Mouse (Mus musculus): Measurements from ENCODE around the gene Gm49380.
A peak's percentile ranks its signal among the peaks of the same experiment; 100 is the strongest.

The Gm49380 gene

GRCm38 (mm10) chr9:44113105-44113789 lies at the start of gene Gm49380, which contains the start of gene Rnf26:
Gm49380 (minus strand) TSS chr9:44113500.
Rnf26 (minus strand) TSS chr9:44113517.
- DNase-seq (ENCODE audit: low spot score): peak; percentile 91

GRCm38 (mm10) chr9:44159886-44160285 lies 46.6 kb upstream of the Gm49380 start:
- no peak for DNase-seq (ENCODE audit: low spot score)

GRCm38 (mm10) chr9:44147290-44147689 lies 34.0 kb upstream of the Gm49380 start:
- no peak for DNase-seq (ENCODE audit: low spot score)

GRCm38 (mm10) chr9:44144718-44145060 lies 31.4 kb upstream of the Gm49380 start:
- no peak for DNase-seq (ENCODE audit: low spot score)

- peak; percentile 53 for DNase-seq (ENCODE audit: low spot score)
Observed at GRCm38 (mm10) chr9:44144023-44144717, 30.9 kb upstream of the Gm49380 start.

- no peak for DNase-seq (ENCODE audit: low spot score)
Observed at GRCm38 (mm10) chr9:44143421-44143820, 30.1 kb upstream of the Gm49380 start.

GRCm38 (mm10) chr9:44141951-44142350 lies 28.7 kb upstream of the Gm49380 start:
- DNase-seq (ENCODE audit: low spot score): no peak

- no peak for DNase-seq (ENCODE audit: low spot score)
Observed at GRCm38 (mm10) chr9:44137846-44138245, 24.5 kb upstream of the Gm49380 start.

- no peak for DNase-seq (ENCODE audit: low spot score)
Observed at GRCm38 (mm10) chr9:44135731-44136411, 22.6 kb upstream of the Gm49380 start.

GRCm38 (mm10) chr9:44134851-44135730 lies 21.8 kb upstream of the Gm49380 start:
- DNase-seq (ENCODE audit: low spot score): peak; percentile 59

- peak; percentile 79 for DNase-seq (ENCODE audit: low spot score)
Observed at GRCm38 (mm10) chr9:44134101-44134850, 21.0 kb upstream of the Gm49380 start, which contains the start of gene Mcam. Mcam (plus strand) TSS chr9:44134469.

- no peak for DNase-seq (ENCODE audit: low spot score)
Observed at GRCm38 (mm10) chr9:44133287-44133686, 20.0 kb upstream of the Gm49380 start.

- DNase-seq (ENCODE audit: low spot score): no peak
Observed at GRCm38 (mm10) chr9:44132200-44132599, 18.9 kb upstream of the Gm49380 start.

GRCm38 (mm10) chr9:44131276-44131590 lies 17.9 kb upstream of the Gm49380 start:
- DNase-seq (ENCODE audit: low spot score): no peak

- no peak for DNase-seq (ENCODE audit: low spot score)
Observed at GRCm38 (mm10) chr9:44130581-44131275, 17.4 kb upstream of the Gm49380 start.

- DNase-seq (ENCODE audit: low spot score): peak; percentile 57
Observed at GRCm38 (mm10) chr9:44130034-44130433, 16.7 kb upstream of the Gm49380 start.

GRCm38 (mm10) chr9:44129633-44130032 lies 16.3 kb upstream of the Gm49380 start:
- no peak for DNase-seq (ENCODE audit: low spot score)

GRCm38 (mm10) chr9:44127351-44127801 lies 14.1 kb upstream of the Gm49380 start:
- DNase-seq (ENCODE audit: low spot score): no peak

- no peak for DNase-seq (ENCODE audit: low spot score)
Observed at GRCm38 (mm10) chr9:44126746-44127145, 13.4 kb upstream of the Gm49380 start.

GRCm38 (mm10) chr9:44125546-44126428 lies 12.5 kb upstream of the Gm49380 start:
- peak; percentile 73 for DNase-seq (ENCODE audit: low spot score)
